Mouse (Mus musculus) midbrain, embryonic 13.5 days (tissue): Measurements from ENCODE around the gene Tox3. TPM values are rescaled to one million over a fixed set of nuclear protein-coding genes. Genes with fewer than 3 reads are reported as not detected.

Source experiments
- ATAC-seq: fragments of 200-750 bp; cut with Nextera tagmentation; 2 replicates; pipeline ENCODE4 v1.8.0; 2017; ENCODE audit warnings: mild to moderate bottlenecking, moderate TSS enrichment, moderate library complexity
- H3K27ac ChIP-seq: fragments of 300-500 bp; sonication (generic); 2 replicates; pipeline ENCODE4 v1.5.1; 2015; ENCODE audit warnings: inconsistent platforms, mild to moderate bottlenecking, moderate library complexity
- H3K27me3 ChIP-seq: fragments of 300-500 bp; sonication (generic); 2 replicates; pipeline ENCODE4 v1.6.1; 2015; ENCODE audit warnings: mild to moderate bottlenecking, inconsistent platforms
- H3K36me3 ChIP-seq: fragments of 300-500 bp; sonication (generic); 2 replicates; pipeline ENCODE4 v1.6.1; 2015; ENCODE audit warnings: mild to moderate bottlenecking, inconsistent platforms
- H3K4me1 ChIP-seq: fragments of 300-500 bp; sonication (generic); replicated peaks from 2 replicates; pipeline ENCODE4 v1.6.1; 2015; ENCODE audit warnings: inconsistent platforms
- H3K4me2 ChIP-seq: fragments of 300-500 bp; sonication (generic); replicated peaks from 2 replicates; pipeline ENCODE4 v1.6.1; 2015; ENCODE audit warnings: moderate library complexity, mild to moderate bottlenecking, inconsistent platforms
- H3K4me3 ChIP-seq: fragments of 300-500 bp; sonication (generic); replicated peaks from 2 replicates; pipeline ENCODE4 v1.5.1; 2015; ENCODE audit warnings: mild to moderate bottlenecking, inconsistent platforms
- H3K9ac ChIP-seq: fragments of 300-500 bp; sonication (generic); replicated peaks from 2 replicates; pipeline ENCODE4 v1.6.1; 2015; ENCODE audit warnings: mild to moderate bottlenecking, inconsistent platforms
- H3K9me3 ChIP-seq: fragments of 300-500 bp; sonication (generic); 2 replicates; pipeline ENCODE4 v1.6.1; 2016; ENCODE audit warnings: mild to moderate bottlenecking, inconsistent platforms
- WGBS: fragments of 180-500 bp; shearing (Covaris S2); methylation state at CpG from one replicate; pipeline ENCODE4 v1.1.7; 2015; 5-methylcytosine and 5-hydroxymethylcytosine counted together
- polyA plus RNA-seq: library from polyadenylated mRNA; unstranded; fragments of >200 nt; fragmentation: Nextera tagmentation; extraction: Ambion mirVana; gene quantifications from 2 replicates; pipeline ENCODE4 v1.2.1, GENCODE M21; 2015

Gene Tox3
- polyA plus RNA-seq, 1 experiment from 2014 or later: 34.3 TPM

GRCm38 (mm10) chr8:90266239-90266638 is 81.9 kb downstream of the Tox3 start:
- H3K4me1 ChIP-seq: peaks cover 44% of the 10 kb centered on the region
- ATAC-seq: no peak
- no peak overlapping the region for H3K4me3 ChIP-seq
- H3K4me2 ChIP-seq: 0 out of 2 replicates have a peak overlapping the region, but pooled peaks have one; percentile 1
- peak overlapping the region; percentile 84 for H3K27ac ChIP-seq
- H3K36me3 ChIP-seq: peaks cover 10% of the 10 kb centered on the region; the same call in 1 of the 2 replicates
- WGBS: 50% methylated on average over 8 of the region's 8 CpGs
- H3K27me3 ChIP-seq: no peaks in the 10 kb centered on the region
- no peak overlapping the region for H3K9ac ChIP-seq
- H3K9me3 ChIP-seq: no peaks in the 10 kb centered on the region

- Histone ChIP-seq H3K36me3 (peaks cover 47% of the 10 kb centered on the region), H3K4me2 (peak overlapping the region; percentile 1; the same call in 1 of the 2 replicates)
- WGBS: 23% methylated on average over 11 of the region's 11 CpGs
Observed at GRCm38 (mm10) chr8:90254158-90254867, 93.8 kb downstream of the Tox3 start.

DNA sequence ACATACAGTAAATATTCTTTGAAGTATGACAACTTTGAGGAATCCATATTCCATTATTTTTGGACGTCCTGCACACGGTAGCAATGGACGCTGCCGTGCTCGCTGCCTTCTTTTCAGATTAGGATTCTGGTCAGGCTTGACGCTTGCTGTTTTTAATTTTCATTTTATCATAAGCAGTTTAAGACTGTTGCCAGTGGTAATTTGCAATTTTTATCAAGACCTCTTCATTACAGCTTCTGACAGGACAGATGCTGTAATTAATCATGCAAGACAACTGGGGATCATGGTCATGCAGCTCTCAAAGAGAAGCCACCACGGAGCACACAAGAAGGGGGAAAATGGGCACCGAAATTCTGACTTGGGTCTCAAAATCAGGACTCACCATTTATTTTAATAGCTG is 101.8 kb downstream of the Tox3 start:
- 40% methylated on average over 8 of the region's 8 CpGs for WGBS
- Histone ChIP-seq H3K27me3 (no peaks in the 10 kb centered on the region), H3K36me3 (peaks cover 28% of the 10 kb centered on the region), H3K9me3 (no peaks in the 10 kb centered on the region), H3K4me3 (no peak overlapping the region), H3K4me1 (peaks cover 59% of the 10 kb centered on the region), H3K9ac (no peak overlapping the region), H3K27ac (peak overlapping the region; percentile 77), H3K4me2 (0 out of 2 replicates have a peak overlapping the region, but pooled peaks have one; percentile 9)
- no peak for ATAC-seq

More at GRCm38 (mm10) chr8:90254158-90254867, 93.8 kb downstream of the Tox3 start:
- no peak overlapping the region for H3K4me3 ChIP-seq
- no peaks in the 10 kb centered on the region for H3K9me3 ChIP-seq
- peak; percentile 89 for ATAC-seq
- peaks cover 37% of the 10 kb centered on the region for H3K4me1 ChIP-seq
- peak overlapping the region; percentile 80 for H3K27ac ChIP-seq
- no peak overlapping the region for H3K9ac ChIP-seq
- H3K27me3 ChIP-seq: no peaks in the 10 kb centered on the region

DNA sequence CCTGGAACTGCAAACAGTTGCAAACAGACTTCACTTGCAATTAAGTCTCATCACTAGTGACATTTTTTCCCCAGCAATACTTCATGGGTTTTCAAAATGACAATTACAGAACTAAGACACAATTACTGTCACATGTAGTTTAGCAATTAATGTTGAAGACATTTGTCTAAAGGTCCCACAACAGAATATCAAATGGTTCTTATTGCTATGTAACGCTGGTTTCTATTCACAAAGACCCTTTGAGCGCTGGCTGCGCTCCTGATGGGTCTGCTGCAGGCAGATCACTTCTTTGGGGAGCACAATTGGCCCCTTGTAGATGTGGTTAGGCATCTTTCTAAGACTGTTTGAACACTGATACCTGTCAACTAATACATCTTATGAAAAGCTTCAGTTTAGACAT is 102.3 kb downstream of the Tox3 start:
- Histone ChIP-seq H3K9me3 (no peaks in the 10 kb centered on the region), H3K4me1 (peaks cover 64% of the 10 kb centered on the region), H3K4me3 (no peak overlapping the region), H3K36me3 (peaks cover 23% of the 10 kb centered on the region), H3K4me2 (no peak overlapping the region), H3K27me3 (no peaks in the 10 kb centered on the region), H3K9ac (no peak overlapping the region), H3K27ac (peak overlapping the region; percentile 77)
- ATAC-seq: 0 out of 2 replicates have a peak, but pooled peaks have one; percentile 50
- 20% methylated on average over 3 of the region's 3 CpGs for WGBS

DNA sequence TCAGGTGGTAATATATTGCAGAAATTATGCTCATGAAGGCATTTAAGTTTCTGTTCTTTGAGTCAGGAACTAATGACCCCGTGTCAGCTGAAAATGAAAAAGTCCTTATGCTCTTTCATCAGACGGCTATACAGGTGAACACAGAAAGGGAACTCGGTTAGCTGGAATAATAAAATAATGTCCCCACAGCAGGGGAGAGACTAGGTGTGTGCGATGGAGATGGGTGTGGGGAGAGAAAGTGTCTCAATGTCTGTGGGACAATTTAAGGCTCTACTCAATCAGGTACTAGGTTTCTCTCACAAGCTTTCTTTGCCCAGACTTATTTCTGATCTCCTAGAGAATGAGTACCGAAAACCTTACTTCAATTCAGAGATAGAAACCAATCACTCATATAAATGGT is 103.0 kb downstream of the Tox3 start:
- peaks cover 64% of the 10 kb centered on the region for H3K4me1 ChIP-seq
- no peaks in the 10 kb centered on the region for H3K9me3 ChIP-seq
- WGBS: 29% methylated on average over 5 of the region's 5 CpGs
- ATAC-seq: peak; percentile 3; the same call in 1 of the 2 replicates
- no peak overlapping the region for H3K4me3 ChIP-seq
- H3K4me2 ChIP-seq: peak overlapping the region; percentile 11; the same call in 1 of the 2 replicates
- H3K27me3 ChIP-seq: no peaks in the 10 kb centered on the region
- peak overlapping the region; percentile 80 for H3K27ac ChIP-seq
- H3K36me3 ChIP-seq: peaks cover 17% of the 10 kb centered on the region
- no peak overlapping the region for H3K9ac ChIP-seq

DNA sequence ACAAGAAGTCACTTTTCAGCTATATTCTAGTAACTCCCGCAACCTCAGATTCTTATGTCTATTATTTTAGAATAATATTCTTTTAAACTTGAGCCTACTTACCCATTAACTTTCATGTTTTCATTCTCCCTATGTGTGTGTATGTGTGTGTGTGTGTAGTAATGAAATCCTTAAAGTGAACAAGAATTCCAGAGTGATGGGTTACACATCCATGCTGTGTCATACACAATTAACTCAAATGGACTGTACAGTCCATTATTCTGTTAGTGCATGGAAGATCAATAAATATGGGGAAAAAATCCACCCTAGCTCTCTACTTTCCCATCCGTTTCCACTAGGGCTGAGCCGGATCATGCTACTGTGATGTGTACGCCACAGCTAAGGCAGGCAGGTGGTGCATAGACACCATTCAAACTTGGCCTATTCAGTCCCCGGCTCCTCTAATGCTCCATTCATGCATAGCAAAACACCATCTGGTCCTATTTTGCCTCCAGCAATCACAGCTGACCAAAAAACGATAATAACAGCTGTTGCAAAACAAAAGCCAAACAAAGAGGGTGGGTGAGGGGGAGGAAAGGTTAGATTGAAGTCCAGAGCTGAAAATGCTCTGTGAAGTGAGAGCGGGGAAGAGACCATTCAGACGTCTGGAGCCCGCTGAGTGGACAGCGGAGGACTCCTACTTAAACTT is 103.5 kb downstream of the Tox3 start:
- no peak overlapping the region for H3K4me3 ChIP-seq
- peak overlapping the region; percentile 11; the same call in 1 of the 2 replicates for H3K4me2 ChIP-seq
- H3K9me3 ChIP-seq: no peaks in the 10 kb centered on the region
- WGBS: 11% methylated on average over 10 of the region's 10 CpGs
- H3K4me1 ChIP-seq: peaks cover 64% of the 10 kb centered on the region
- H3K27ac ChIP-seq: peak overlapping the region; percentile 80
- ATAC-seq: peak; percentile 96
- no peaks in the 10 kb centered on the region for H3K27me3 ChIP-seq
- peaks cover 15% of the 10 kb centered on the region for H3K36me3 ChIP-seq
- H3K9ac ChIP-seq: no peak overlapping the region

DNA sequence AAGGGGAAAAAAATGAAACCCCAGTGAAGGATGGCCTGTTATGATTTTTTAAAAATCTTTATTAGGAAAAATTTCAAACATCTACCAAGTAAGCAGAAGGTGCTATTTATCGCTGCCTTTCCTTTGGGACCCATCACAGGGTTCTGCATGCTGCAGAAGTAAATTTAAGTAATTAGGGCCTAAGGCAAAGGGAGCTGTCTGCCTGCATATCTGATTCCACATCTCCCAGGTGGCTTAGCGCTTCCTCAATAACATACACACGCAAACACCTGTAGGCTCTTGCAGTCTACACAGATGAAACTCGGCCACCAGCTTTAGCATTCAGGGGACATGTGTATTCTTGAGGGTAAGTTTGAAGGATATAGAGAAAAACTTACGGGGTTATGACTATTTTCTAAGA is 104.2 kb downstream of the Tox3 start:
- peak overlapping the region; percentile 80; the same call in 1 of the 2 replicates for H3K27ac ChIP-seq
- 75% methylated on average over 5 of the region's 5 CpGs for WGBS

GRCm38 (mm10) chr8:90242351-90242750 is 105.8 kb downstream of the Tox3 start:
- WGBS: 96% methylated on average over 2 of the region's 2 CpGs
- H3K27ac ChIP-seq: no peak overlapping the region
- H3K9ac ChIP-seq: no peak overlapping the region
- ATAC-seq: no peak
- no peaks in the 10 kb centered on the region for H3K27me3 ChIP-seq
- peaks cover 54% of the 10 kb centered on the region for H3K4me1 ChIP-seq
- H3K36me3 ChIP-seq: no peaks in the 10 kb centered on the region
- H3K9me3 ChIP-seq: no peaks in the 10 kb centered on the region
- H3K4me2 ChIP-seq: no peak overlapping the region
- no peak overlapping the region for H3K4me3 ChIP-seq

More for the DNA sequence above, 104.2 kb downstream of the Tox3 start:
- no peaks in the 10 kb centered on the region for H3K27me3 ChIP-seq
- no peak for ATAC-seq
- H3K9me3 ChIP-seq: no peaks in the 10 kb centered on the region
- H3K4me2 ChIP-seq: no peak overlapping the region
- H3K36me3 ChIP-seq: peaks cover 12% of the 10 kb centered on the region
- H3K9ac ChIP-seq: no peak overlapping the region
- H3K4me1 ChIP-seq: peaks cover 64% of the 10 kb centered on the region
- H3K4me3 ChIP-seq: no peak overlapping the region

DNA sequence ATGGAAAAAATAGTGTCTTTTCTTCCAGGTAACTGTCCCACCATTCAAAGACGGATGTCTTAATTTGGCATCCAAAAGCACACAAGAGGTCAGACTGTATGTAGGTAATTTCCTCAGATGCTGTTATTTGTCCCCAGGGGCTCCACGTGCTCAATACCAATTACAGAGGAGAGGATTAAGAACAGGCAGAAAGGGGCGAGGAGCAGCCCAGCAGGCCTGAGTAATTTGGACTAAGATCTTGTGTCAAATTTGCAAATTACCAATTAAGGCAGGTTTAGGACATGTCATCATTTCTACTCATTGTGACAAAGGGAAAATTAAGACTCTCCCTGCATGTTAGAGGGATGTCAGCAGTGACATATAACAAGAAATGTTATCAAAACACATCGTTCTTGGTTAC is 106.7 kb downstream of the Tox3 start:
- Histone ChIP-seq H3K4me2 (no peak overlapping the region), H3K9me3 (no peaks in the 10 kb centered on the region), H3K27me3 (no peaks in the 10 kb centered on the region), H3K9ac (no peak overlapping the region), H3K36me3 (no peaks in the 10 kb centered on the region), H3K4me3 (no peak overlapping the region), H3K27ac (peak overlapping the region; percentile 51), H3K4me1 (peaks cover 48% of the 10 kb centered on the region)
- WGBS: 28% methylated on average over 4 of the region's 4 CpGs
- no peak for ATAC-seq

DNA sequence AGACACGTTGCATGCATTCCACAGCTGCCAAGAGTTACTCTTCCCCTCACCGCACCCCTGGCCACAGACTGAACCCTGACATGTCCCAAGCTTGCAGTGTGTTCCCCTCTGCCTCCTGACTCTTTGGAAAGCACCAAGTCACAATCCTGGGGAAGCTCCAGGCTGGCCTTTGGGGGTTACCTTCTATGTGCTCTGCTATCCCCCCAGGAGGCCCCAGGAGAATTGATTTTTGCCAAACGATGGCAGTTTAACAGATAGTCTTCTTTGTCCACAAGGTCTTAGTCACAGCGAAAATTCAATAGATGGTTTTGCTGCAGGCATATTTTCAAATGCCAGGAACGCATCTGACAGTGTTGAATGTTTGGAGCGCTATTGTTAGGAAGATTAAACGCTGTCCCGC is 115.6 kb downstream of the Tox3 start:
- ATAC-seq: no peak
- WGBS: 54% methylated on average over 8 of the region's 8 CpGs

DNA sequence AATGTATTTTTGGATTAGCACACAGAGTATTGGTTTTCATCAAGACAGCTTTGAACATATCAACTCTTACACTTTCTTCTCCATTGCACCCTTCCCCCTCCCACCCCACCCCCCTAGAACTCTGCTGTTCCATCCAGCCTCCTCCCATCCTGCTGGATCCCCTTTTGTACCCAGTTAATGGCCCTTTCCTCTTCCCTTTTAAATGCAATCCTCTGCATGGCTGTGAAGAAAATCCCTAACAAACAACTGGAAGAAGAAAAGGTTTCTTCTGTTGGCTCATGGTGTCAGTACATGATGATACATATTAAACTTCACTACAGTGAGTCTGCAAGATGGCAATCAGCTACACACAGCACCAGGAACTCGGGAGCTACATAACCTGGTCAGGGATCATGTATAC is 124.0 kb downstream of the Tox3 start:
- ATAC-seq: no peak
- WGBS: 77% methylated on average over 1 of the region's 1 CpGs
- no peak overlapping the region for H3K4me3 ChIP-seq
- H3K9ac ChIP-seq: no peak overlapping the region
- H3K27me3 ChIP-seq: no peaks in the 10 kb centered on the region
- no peaks in the 10 kb centered on the region for H3K4me1 ChIP-seq
- no peak overlapping the region for H3K4me2 ChIP-seq
- no peaks in the 10 kb centered on the region for H3K36me3 ChIP-seq
- H3K9me3 ChIP-seq: no peaks in the 10 kb centered on the region
- H3K27ac ChIP-seq: no peak overlapping the region

More for the DNA sequence above, 115.6 kb downstream of the Tox3 start:
- peaks cover 5% of the 10 kb centered on the region for H3K4me1 ChIP-seq
- H3K4me2 ChIP-seq: no peak overlapping the region
- H3K27me3 ChIP-seq: no peaks in the 10 kb centered on the region
- no peak overlapping the region for H3K9ac ChIP-seq
- no peaks in the 10 kb centered on the region for H3K9me3 ChIP-seq
- no peak overlapping the region for H3K4me3 ChIP-seq
- H3K27ac ChIP-seq: no peak overlapping the region
- no peaks in the 10 kb centered on the region for H3K36me3 ChIP-seq
